Mouse (Mus musculus): ENCODE results near the gene Hsp90aa1. TPM values are rescaled to one million over a fixed set of nuclear protein-coding genes. Genes with fewer than 3 reads are reported as not detected.
"Not testable (repeated sequence)": the region's sequence is repeated elsewhere in the genome, so short reads cannot be mapped to it uniquely, and the experiment has no call there.

Hsp90aa1 gene
- 577 and 701 TPM in 2 replicates for total RNA-seq (2014; rRNA removed)
- 1,486 and 1,521 TPM in 2 replicates for polyA plus RNA-seq (2015; fragmentation: Nextera tagmentation; extraction: Ambion mirVana)

DNA sequence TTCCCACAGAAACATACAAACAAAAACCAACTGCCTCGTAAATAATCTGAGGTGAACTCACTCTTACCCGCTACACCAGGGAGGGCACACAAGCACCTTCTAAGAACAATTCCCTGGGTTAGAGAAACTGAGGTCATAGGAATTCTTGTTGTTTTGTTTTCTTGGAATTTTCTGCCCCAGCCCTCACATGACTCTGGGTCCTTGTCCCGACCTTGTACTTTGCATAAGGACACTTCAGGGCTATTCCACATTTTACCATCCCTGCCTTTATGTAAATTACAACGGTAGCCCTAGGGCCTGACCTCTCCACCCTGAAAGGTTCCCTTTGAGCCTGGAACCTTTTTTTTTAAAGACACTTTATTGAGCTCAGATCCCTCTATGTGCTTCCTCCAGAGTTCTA, at the start of gene Hsp90aa1:
Gene Hsp90aa1 (minus strand): TSS at position 173 of the 400 bp plus-strand sequence.
- H3K27me3 ChIP-seq (ENCODE audit: insufficient read depth, low read length): no peaks in the 10 kb centered on the region
- no peak for ATAC-seq
- 0 out of 2 replicates have a peak, but pooled peaks cover 6% of the 10 kb centered on the region for H3K4me1 ChIP-seq (ENCODE audit: insufficient read depth, low read length)
- H3K9me3 ChIP-seq (ENCODE audit: low read length): no peaks in the 10 kb centered on the region
- no peak within 1 kb of the TSS for H3K4me3 ChIP-seq (ENCODE audit: low read length)
- no peak within 1 kb of the TSS for H3K27ac ChIP-seq
- TF ChIP-seq CTCF (IDR thresholded peaks at IDR 0.05; ENCODE audit: low read depth): no peak
- H3K9ac ChIP-seq (replicated peaks; ENCODE audit: low read length): no peak within 1 kb of the TSS
- no peaks in the 10 kb centered on the region for H3K36me3 ChIP-seq (ENCODE audit: insufficient read depth, low read length)
- 45% methylated on average over 4 of the region's 4 CpGs for WGBS
- no peak within 1 kb of the TSS for H3K4me2 ChIP-seq (ENCODE audit: low read depth, low read length)
- no peak for DNase-seq (ENCODE audit: low spot score)

DNA sequence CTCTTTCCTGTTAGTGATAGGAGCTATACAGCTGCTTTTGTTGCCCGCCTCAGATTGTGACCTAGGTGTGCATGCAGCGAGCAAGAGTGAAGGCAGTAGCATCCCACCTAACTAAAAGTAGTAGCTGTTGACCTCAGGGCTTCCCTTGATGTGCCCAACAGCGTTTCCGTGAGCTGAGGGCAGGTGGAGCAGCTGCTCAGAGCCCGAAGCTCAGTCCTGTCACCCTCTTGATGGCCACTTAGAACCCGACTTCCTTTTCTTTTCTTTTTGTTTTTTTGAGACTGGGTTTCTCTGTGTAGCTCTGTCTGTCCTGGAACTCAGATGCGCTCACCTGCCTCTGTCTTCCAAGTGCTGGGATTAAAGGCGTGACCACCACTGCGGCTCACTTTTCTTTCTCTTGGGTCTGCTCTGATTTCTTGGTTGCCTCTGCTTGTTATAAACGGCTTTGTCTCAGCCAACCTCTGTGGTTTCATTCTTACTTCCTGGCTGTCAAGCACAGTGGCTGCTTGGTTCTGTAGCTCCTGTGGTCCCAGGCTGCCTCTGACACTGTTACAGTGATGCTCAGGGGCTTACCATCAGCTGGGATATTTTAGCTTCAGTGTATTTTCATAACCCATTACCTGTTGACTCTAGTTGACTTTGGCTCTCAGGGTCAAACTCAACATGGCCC, 48.4 kb upstream of the Hsp90aa1 start:
- ATAC-seq: no peak
- H3K27ac ChIP-seq: no peak overlapping the region
- TF ChIP-seq CTCF (IDR thresholded peaks at IDR 0.05; ENCODE audit: low read depth): no peak
- no peak for DNase-seq (ENCODE audit: low spot score)
- 82% methylated on average over 10 of the region's 10 CpGs for WGBS
- no peaks in the 10 kb centered on the region for H3K9me3 ChIP-seq (ENCODE audit: low read length)
- H3K9ac ChIP-seq (replicated peaks; ENCODE audit: low read length): no peak overlapping the region
- no peak overlapping the region for H3K4me3 ChIP-seq (ENCODE audit: low read length)
- no peaks in the 10 kb centered on the region for H3K27me3 ChIP-seq (ENCODE audit: insufficient read depth, low read length)
- H3K4me2 ChIP-seq (ENCODE audit: low read depth, low read length): no peak overlapping the region
- no peaks in the 10 kb centered on the region for H3K4me1 ChIP-seq (ENCODE audit: insufficient read depth, low read length)
- no peaks in the 10 kb centered on the region for H3K36me3 ChIP-seq (ENCODE audit: insufficient read depth, low read length)

DNA sequence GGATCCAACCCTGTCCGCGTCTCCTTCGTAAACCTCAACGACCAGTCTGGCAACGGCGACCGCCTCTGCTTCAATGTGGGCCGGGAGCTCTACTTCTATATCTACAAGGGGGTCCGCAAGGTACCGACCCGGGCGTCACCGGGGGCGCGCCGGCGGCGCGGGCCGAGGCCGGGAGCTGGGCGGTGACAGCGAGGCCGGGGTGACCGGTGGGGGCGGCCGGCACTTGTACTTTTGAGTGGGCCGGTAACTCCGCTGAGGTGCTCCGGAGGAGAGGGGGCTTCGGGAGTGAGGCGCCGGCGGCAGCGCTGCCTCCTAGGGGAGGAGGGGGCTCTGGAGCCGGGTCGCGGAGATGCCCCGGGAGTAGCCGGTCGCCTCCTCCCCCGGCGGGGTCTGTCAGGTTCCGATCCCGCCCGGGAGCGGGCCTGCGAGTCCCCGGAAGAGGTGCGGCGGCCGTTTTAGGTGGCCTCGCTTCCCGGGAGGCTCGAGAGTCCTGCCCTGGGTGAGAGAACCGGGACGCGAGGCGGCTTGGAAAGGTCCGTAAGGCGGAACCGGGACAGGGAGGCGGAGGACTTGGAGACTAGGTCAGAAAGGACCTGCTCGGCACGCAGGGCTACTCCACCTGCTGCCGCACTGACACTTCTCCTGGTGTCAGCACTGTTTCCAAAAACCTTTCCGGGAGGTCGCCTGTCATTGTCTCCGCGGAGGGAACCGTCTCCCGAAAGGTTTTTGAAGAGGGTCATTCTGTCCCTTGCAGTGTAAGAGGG, 35.8 kb upstream of the Hsp90aa1 start:
- no peaks in the 10 kb centered on the region for H3K27me3 ChIP-seq (ENCODE audit: insufficient read depth, low read length)
- peak; percentile 79 for ATAC-seq
- DNase-seq (ENCODE audit: low spot score): peak; percentile 19
- H3K36me3 ChIP-seq (ENCODE audit: insufficient read depth, low read length): no peaks in the 10 kb centered on the region
- peak overlapping the region; percentile 94 for H3K9ac ChIP-seq (replicated peaks; ENCODE audit: low read length)
- H3K4me3 ChIP-seq (ENCODE audit: low read length): peak overlapping the region; percentile 97
- peak overlapping the region; percentile 66 for H3K4me2 ChIP-seq (ENCODE audit: low read depth, low read length)
- H3K27ac ChIP-seq: peak overlapping the region; percentile 90
- WGBS: 1% methylated on average over 59 of the region's 72 CpGs
- peaks cover 12% of the 10 kb centered on the region for H3K4me1 ChIP-seq (ENCODE audit: insufficient read depth, low read length)
- H3K9me3 ChIP-seq (ENCODE audit: low read length): no peaks in the 10 kb centered on the region
- no peak for TF ChIP-seq CTCF (IDR thresholded peaks at IDR 0.05; ENCODE audit: low read depth)

DNA sequence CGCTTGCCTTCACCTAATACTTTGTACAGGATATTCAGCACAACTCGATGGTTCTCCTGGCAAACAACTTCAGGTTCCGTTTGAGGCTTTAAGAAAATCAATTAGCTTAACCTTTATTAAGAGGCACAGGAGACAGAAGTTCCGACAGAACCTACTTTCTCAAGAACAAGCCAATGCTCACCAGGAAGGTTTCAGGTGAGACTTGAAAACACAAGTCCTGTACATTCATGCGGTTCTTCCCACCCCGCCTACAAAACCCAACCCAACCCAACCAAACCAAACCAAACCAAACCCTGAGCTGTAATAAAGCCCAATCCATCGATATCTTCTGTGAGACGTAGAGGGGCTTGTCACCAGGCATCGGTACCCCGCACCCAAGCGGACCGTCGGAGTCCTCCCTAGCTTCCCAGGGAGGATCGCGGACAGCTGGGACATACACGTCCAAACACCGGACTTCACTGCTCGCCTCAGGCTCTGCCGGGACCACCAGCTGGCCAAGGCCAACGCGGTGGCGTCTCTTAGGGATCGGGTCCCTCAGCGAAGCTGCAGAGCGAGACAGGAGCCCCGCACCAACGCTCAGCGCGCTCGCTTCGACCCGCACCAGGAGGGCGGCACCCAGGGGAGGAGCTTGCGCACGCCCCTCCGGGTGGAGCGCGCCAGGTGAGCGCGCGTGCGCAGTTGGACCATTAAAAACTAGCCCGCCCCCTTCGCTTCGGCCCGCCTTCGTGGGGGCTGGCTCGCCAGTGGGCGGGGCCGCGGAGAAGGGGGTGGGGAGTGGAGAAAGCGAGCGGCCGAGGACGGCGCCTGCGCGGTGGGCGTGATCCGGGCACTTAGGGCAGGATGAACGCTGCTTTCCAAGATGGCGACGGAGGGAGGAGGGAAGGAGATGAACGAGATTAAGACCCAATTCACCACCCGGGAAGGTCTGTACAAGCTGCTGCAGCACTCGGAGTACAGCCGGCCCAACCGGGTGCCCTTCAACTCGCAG, 34.9 kb upstream of the Hsp90aa1 start, which contains the start of gene Wdr20:
Gene Wdr20 (plus strand): TSS at position 775 of the 988 bp plus-strand sequence.
- TF ChIP-seq CTCF (IDR thresholded peaks at IDR 0.05; ENCODE audit: low read depth): no peak
- peaks cover 12% of the 10 kb centered on the region for H3K4me1 ChIP-seq (ENCODE audit: insufficient read depth, low read length)
- H3K4me2 ChIP-seq (ENCODE audit: low read depth, low read length): peak within 1 kb of the TSS; percentile 66
- WGBS: 2% methylated on average over 69 of the region's 69 CpGs
- H3K27ac ChIP-seq: peak within 1 kb of the TSS; percentile 90
- no peaks in the 10 kb centered on the region for H3K27me3 ChIP-seq (ENCODE audit: insufficient read depth, low read length)
- no peaks in the 10 kb centered on the region for H3K9me3 ChIP-seq (ENCODE audit: low read length)
- DNase-seq (ENCODE audit: low spot score): peak; percentile 98
- no peaks in the 10 kb centered on the region for H3K36me3 ChIP-seq (ENCODE audit: insufficient read depth, low read length)
- peak within 1 kb of the TSS; percentile 94 for H3K9ac ChIP-seq (replicated peaks; ENCODE audit: low read length)
- ATAC-seq: peak; percentile 98
- H3K4me3 ChIP-seq (ENCODE audit: low read length): peak within 1 kb of the TSS; percentile 97

DNA sequence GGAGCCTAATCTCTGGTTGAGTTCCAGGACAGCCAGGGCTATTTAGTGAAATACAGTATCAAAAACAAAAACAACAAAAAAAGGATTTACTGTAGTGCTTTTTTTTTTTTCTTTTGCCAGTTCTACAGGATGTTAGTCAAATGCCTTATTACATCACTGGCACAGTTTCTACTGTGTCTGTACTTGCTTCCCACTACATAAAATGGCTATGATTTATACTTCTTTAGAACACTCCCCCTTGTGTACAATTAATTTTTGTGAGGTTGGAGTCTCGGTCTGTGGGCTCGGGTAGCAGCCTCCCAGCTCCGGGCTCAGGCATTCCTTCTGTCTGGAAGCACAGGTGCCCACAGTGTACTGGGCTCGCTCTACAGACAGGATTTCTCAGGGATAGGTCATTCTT, 34.1 kb upstream of the Hsp90aa1 start:
- Histone ChIP-seq H3K27me3 (ENCODE audit: insufficient read depth, low read length) (no peaks in the 10 kb centered on the region), H3K4me3 (ENCODE audit: low read length) (peak overlapping the region; percentile 97), H3K27ac (no peak overlapping the region), H3K4me1 (ENCODE audit: insufficient read depth, low read length) (peaks cover 12% of the 10 kb centered on the region), H3K9me3 (ENCODE audit: low read length) (no peaks in the 10 kb centered on the region), H3K36me3 (ENCODE audit: insufficient read depth, low read length) (no peaks in the 10 kb centered on the region), H3K9ac (replicated peaks; ENCODE audit: low read length) (0 out of 2 replicates have a peak overlapping the region, but pooled peaks have one; percentile 94), H3K4me2 (ENCODE audit: low read depth, low read length) (peak overlapping the region; percentile 66)
- DNase-seq (ENCODE audit: low spot score) (peak; percentile 20), ATAC-seq (no peak)
- 10% methylated on average over 4 of the region's 4 CpGs for WGBS
- no peak for TF ChIP-seq CTCF (IDR thresholded peaks at IDR 0.05; ENCODE audit: low read depth)

DNA sequence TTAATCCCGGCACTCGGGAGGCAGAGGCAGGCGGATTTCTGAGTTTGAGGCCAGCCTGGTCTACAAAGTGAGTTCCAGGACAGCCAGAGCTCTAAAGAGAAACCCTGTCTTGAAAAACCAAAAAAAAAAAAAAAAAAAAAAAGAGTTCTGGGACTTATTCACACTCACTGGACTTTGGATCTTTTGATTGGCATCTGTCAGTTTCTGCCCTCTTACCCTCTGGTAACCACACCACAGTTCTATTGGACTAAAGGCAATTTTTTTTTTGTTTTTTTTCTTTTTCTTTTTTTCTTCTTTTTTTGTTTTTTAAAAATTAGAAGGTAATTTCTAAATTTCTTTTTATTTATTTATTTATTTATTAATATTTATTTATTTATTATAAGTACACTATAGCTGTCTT, 30.7 kb upstream of the Hsp90aa1 start:
- 100% methylated on average over 3 of the region's 3 CpGs for WGBS
- not testable (repeated sequence) for H3K9me3 ChIP-seq (ENCODE audit: low read length); H3K4me3 ChIP-seq (ENCODE audit: low read length); H3K36me3 ChIP-seq (ENCODE audit: insufficient read depth, low read length); H3K27me3 ChIP-seq (ENCODE audit: insufficient read depth, low read length); H3K9ac ChIP-seq (replicated peaks; ENCODE audit: low read length); H3K27ac ChIP-seq; DNase-seq (ENCODE audit: low spot score); H3K4me2 ChIP-seq (ENCODE audit: low read depth, low read length); H3K4me1 ChIP-seq (ENCODE audit: insufficient read depth, low read length); ATAC-seq

Measured in hindbrain, postnatal 0 days (tissue).